ENCODE assay signal across 15 mouse cellular contexts in the genomic region with DNA sequence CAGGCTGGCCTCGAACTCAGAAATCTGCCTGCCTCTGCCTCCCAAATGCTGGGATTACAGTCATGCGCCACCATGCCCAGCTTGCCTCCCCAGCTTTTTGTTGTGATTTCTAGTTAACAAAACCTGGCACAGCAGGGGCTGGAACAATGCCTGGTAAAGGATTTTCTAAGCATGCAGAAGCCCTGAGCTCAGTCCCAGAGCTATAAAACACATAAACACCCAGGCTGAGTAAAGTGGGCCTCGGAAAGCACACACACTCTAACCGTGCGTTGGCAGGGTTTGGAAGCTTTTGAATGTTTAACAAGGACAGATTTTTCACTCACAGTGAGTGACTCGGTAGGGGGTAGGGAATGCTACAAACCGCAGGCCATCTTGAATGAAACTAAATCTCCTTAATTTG. TPM values are rescaled to one million over a fixed set of nuclear protein-coding genes. Genes with fewer than 3 reads are reported as not detected.
DNase-seq lines count a peak whose midpoint lies in the region; ATAC-seq lines count a peak whose summit lies in the region.
"Had no signal": no experiment of that assay in that cellular context is flagged by ENCODE, and none has a peak within 500 bp of the region (broad histone marks: within the 10 kb centered on the region; RNA-seq: fewer than 3 reads in every experiment).

No protein-coding gene starts in this region.

- no peaks in the 10 kb centered on the region for H3K9me3 ChIP-seq in limb, embryonic 12.5 days
- H3K9me3 ChIP-seq in limb, embryonic 10.5 days (replicated peaks): no peaks in the 10 kb centered on the region
- H3K9me3 ChIP-seq in heart, embryonic 10.5 days: no peaks in the 10 kb centered on the region
- H3K9me3 ChIP-seq: heart, embryonic 12.5 days; hindbrain, embryonic 13.5 days had no signal

- 48% methylated on average over 7 of the region's 7 CpGs for WGBS in limb, embryonic 12.5 days
- WGBS in limb, embryonic 10.5 days: 69% methylated on average over 7 of the region's 7 CpGs
- 58% methylated on average over 7 of the region's 7 CpGs for WGBS in heart, embryonic 10.5 days

- H3K9ac ChIP-seq in limb, embryonic 12.5 days (replicated peaks): no peak overlapping the region
- H3K9ac ChIP-seq: heart, embryonic 12.5 days; hindbrain, embryonic 13.5 days had no signal

- H3K27me3 ChIP-seq in limb, embryonic 12.5 days: no peaks in the 10 kb centered on the region
- no peaks in the 10 kb centered on the region for H3K27me3 ChIP-seq in limb, embryonic 10.5 days (ENCODE audit: low read depth, poor library complexity, severe bottlenecking)
- H3K27me3 ChIP-seq in heart, embryonic 10.5 days (ENCODE audit: insufficient read depth, poor library complexity, severe bottlenecking): no peaks in the 10 kb centered on the region
- H3K27me3 ChIP-seq: heart, embryonic 12.5 days; hindbrain, embryonic 13.5 days had no signal

- peaks cover 13% of the 10 kb centered on the region for H3K36me3 ChIP-seq in limb, embryonic 12.5 days
- H3K36me3 ChIP-seq in limb, embryonic 10.5 days: peaks cover 3% of the 10 kb centered on the region; the same call in 1 of the 2 replicates
- H3K36me3 ChIP-seq in heart, embryonic 10.5 days: no peaks in the 10 kb centered on the region

- no peak overlapping the region for H3K4me2 ChIP-seq in limb, embryonic 12.5 days
- H3K4me2 ChIP-seq: heart, embryonic 12.5 days; hindbrain, embryonic 13.5 days had no signal

- peak; percentile 56 to 64 for DNase-seq in cerebellum, postnatal 14 days
- DNase-seq in cerebellum, adult 11 months: no peak
- DNase-seq in limb, embryonic 10.5 days (ENCODE audit: low spot score): no peak
- DNase-seq in ZHBTc4 (ENCODE audit: low read depth, low spot score): peak; percentile 50
- peak; percentile 26 to 56 for DNase-seq in layer of hippocampus, postnatal 14 days (ENCODE audit: low spot score in 2 of 2)
- no peak for DNase-seq in heart, embryonic 10.5 days (ENCODE audit: low spot score)
- DNase-seq in liver: no peak
- DNase-seq: adrenal gland, adult 8-10 months; B cell, adult 2 months; kidney, adult 9 months; lung, adult 18-20 months; retina, postnatal 1 day had no signal

- 0 out of 2 replicates have a peak, but pooled peaks cover 3% of the 10 kb centered on the region for H3K4me1 ChIP-seq in limb, embryonic 12.5 days (replicated peaks)
- H3K4me1 ChIP-seq in limb, embryonic 10.5 days: peaks cover 9% of the 10 kb centered on the region; the same call in 1 of the 2 replicates
- H3K4me1 ChIP-seq in heart, embryonic 10.5 days: no peaks in the 10 kb centered on the region
- H3K4me1 ChIP-seq: heart, embryonic 12.5 days; hindbrain, embryonic 13.5 days had no signal

- H3K27ac ChIP-seq in limb, embryonic 12.5 days: no peak overlapping the region
- no peak overlapping the region for H3K27ac ChIP-seq in limb, embryonic 10.5 days
- H3K27ac ChIP-seq in heart, embryonic 10.5 days: no peak overlapping the region
- H3K27ac ChIP-seq: hindbrain, embryonic 13.5 days had no signal

- ATAC-seq in limb, embryonic 12.5 days (ENCODE audit: insufficient number of reproducible peaks, insufficient read depth, low FRiP score, low TSS enrichment, low read depth): 0 out of 2 replicates have a peak, but pooled peaks have one; percentile 28

- H3K4me3 ChIP-seq in limb, embryonic 12.5 days (replicated peaks): no peak overlapping the region
- H3K4me3 ChIP-seq in limb, embryonic 10.5 days: no peak overlapping the region
- H3K4me3 ChIP-seq in heart, embryonic 10.5 days: no peak overlapping the region
- H3K4me3 ChIP-seq: heart, embryonic 12.5 days; hindbrain, embryonic 13.5 days had no signal

RNA-seq across cellular contexts. Expression of gene Clcc1, which starts 7.7 kb away (rescaled TPM):
- 79.9 and 86.2 TPM in 2 replicates for polyA plus RNA-seq in limb, embryonic 12.5 days (2016; fragmentation: Nextera tagmentation; extraction: Ambion mirVana)
- 51.8 and 61.3 TPM in 2 replicates for polyA plus RNA-seq in limb, embryonic 10.5 days (2016; fragmentation: Nextera tagmentation; extraction: Ambion mirVana)
- total RNA-seq in layer of hippocampus, postnatal 14 days (2021): 10 to 100 TPM; 24.3 to 25.2 TPM
- 50.2 and 58.9 TPM in 2 replicates for polyA plus RNA-seq in heart, embryonic 10.5 days (2016; fragmentation: Nextera tagmentation; extraction: Ambion mirVana)

RNA-seq across cellular contexts. Expression of gene Wdr47, which starts 55.0 kb away (rescaled TPM):
- polyA plus RNA-seq in limb, embryonic 12.5 days (2016; fragmentation: Nextera tagmentation; extraction: Ambion mirVana): 10.9 TPM in 2 replicates
- polyA plus RNA-seq in limb, embryonic 10.5 days (2016; fragmentation: Nextera tagmentation; extraction: Ambion mirVana): 6.1 and 7.3 TPM in 2 replicates
- 100 to 1,000 TPM; 125 to 127 TPM for total RNA-seq in layer of hippocampus, postnatal 14 days (2021)
- polyA plus RNA-seq in heart, embryonic 10.5 days (2016; fragmentation: Nextera tagmentation; extraction: Ambion mirVana): 8.7 and 9.0 TPM in 2 replicates

Comparison
In these comparisons a context has a peak if more than half of its experiments do, and no peak if none do; other contexts are left out.
1. DNase-seq: peak in cerebellum, postnatal 14 days (2 of 2), ZHBTc4 (single experiment) and layer of hippocampus, postnatal 14 days (2 of 2); none in cerebellum, adult 11 months (single experiment), limb, embryonic 10.5 days (single experiment), heart, embryonic 10.5 days (single experiment) and liver (single experiment).